Mouse (Mus musculus): Measurements from ENCODE around the gene Cutc.

- TF ChIP-seq MAFK (IDR thresholded peaks at IDR 0.05; ENCODE audit: insufficient read depth, low read depth, low read length) (no peak), HCFC1 (IDR thresholded peaks at IDR 0.05; ENCODE audit: borderline replicate concordance, insufficient read depth, low read length) (no peak), ZNF384 (IDR thresholded peaks at IDR 0.05; ENCODE audit: low read depth, low read length) (no peak), CHD2 (IDR thresholded peaks at IDR 0.05; ENCODE audit: low read depth, low read length) (no peak), ZC3H11A (IDR thresholded peaks at IDR 0.05; ENCODE audit: borderline replicate concordance, low read depth, low read length) (no peak)
Observed at GRCm38 (mm10) chr19:43724821-43725220, 28.0 kb upstream of the Cutc start.

Measured in ES-E14 (cell line).